Mouse (Mus musculus): ENCODE results near the gene Pgpep1. TPM values are rescaled to one million over a fixed set of nuclear protein-coding genes. Genes with fewer than 3 reads are reported as not detected.

Pgpep1 gene
- 84.2 and 87.5 TPM in 2 replicates for polyA plus RNA-seq (2015; fragmentation: Nextera tagmentation; extraction: Ambion mirVana)

DNA sequence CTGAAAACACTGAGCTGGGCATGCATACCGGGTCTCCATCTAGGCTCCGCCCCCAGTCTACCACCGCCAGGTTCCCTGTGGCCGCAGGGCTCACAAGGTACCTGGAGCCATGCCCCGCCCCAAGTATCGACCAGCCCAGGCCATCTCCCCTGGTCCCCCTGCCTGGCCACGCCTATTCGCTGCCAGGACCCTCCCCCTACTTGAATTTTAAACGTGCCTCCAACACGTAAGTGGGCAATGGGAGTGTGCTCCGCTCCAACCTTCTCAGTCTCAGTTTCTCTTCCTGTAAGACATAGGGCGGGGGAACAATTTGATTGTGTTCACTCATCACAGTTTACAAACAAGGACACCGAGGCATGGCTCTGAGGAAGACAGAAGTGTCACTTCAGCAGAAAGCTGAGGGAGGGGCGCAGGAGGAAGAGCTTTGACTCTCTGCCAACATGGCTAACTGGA lies at the start of gene Pgpep1:
Gene Pgpep1 (minus strand): TSS at position 116 of the 453 bp plus-strand sequence.
- TF ChIP-seq CTCF (IDR thresholded peaks at IDR 0.05; ENCODE audit: low read depth): no peak
- no peaks in the 10 kb centered on the region for H3K9me3 ChIP-seq (replicated peaks; ENCODE audit: low read length)
- peak within 1 kb of the TSS; percentile 72 for H3K4me2 ChIP-seq (ENCODE audit: low read length)
- WGBS: 4% methylated on average over 14 of the region's 14 CpGs
- peak within 1 kb of the TSS; percentile 80 for H3K4me3 ChIP-seq (replicated peaks; ENCODE audit: low read depth, low read length)
- no peaks in the 10 kb centered on the region for H3K27me3 ChIP-seq (ENCODE audit: insufficient read depth, low read length)
- H3K4me1 ChIP-seq (replicated peaks; ENCODE audit: insufficient read depth, low read length): peaks cover 17% of the 10 kb centered on the region
- peak within 1 kb of the TSS; percentile 95 for H3K27ac ChIP-seq
- DNase-seq (ENCODE audit: low spot score): peak; percentile 49
- H3K9ac ChIP-seq (ENCODE audit: low read depth, low read length): peak within 1 kb of the TSS; percentile 80
- peak; percentile 70 for ATAC-seq (replicated peaks; ENCODE audit: low FRiP score, low read depth)
- peaks cover 10% of the 10 kb centered on the region for H3K36me3 ChIP-seq (ENCODE audit: insufficient read depth, low read length)

DNA sequence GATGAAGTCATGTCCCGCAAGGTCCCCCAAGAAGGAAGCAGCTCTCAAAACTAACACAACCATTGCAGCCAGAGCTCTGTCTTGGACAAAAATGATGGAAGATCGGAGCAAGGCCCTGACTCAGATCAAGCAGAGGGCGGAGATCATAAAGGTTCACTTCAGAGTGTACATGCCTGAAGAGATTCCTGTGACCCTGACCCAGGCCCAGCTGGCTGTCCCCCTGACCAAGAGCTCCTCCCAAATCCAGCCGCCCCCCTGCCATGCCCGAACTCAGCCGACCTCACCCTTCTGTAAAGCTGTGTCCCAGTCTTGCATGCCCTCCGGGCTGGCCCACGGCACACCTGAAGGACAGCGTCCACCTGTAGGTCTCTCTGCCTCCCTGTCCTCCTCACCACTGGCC lies 49.6 kb upstream of the Pgpep1 start:
- DNase-seq (ENCODE audit: low spot score): no peak
- no peak overlapping the region for H3K9ac ChIP-seq (ENCODE audit: low read depth, low read length)
- no peak overlapping the region for H3K27ac ChIP-seq
- no peak for TF ChIP-seq CTCF (IDR thresholded peaks at IDR 0.05; ENCODE audit: low read depth)
- H3K4me2 ChIP-seq (ENCODE audit: low read length): no peak overlapping the region
- ATAC-seq (replicated peaks; ENCODE audit: low FRiP score, low read depth): no peak
- H3K27me3 ChIP-seq (ENCODE audit: insufficient read depth, low read length): no peaks in the 10 kb centered on the region
- no peaks in the 10 kb centered on the region for H3K36me3 ChIP-seq (ENCODE audit: insufficient read depth, low read length)
- H3K9me3 ChIP-seq (replicated peaks; ENCODE audit: low read length): no peaks in the 10 kb centered on the region
- WGBS: 93% methylated on average over 9 of the region's 9 CpGs
- no peak overlapping the region for H3K4me3 ChIP-seq (replicated peaks; ENCODE audit: low read depth, low read length)
- no peaks in the 10 kb centered on the region for H3K4me1 ChIP-seq (replicated peaks; ENCODE audit: insufficient read depth, low read length)

GRCm38 (mm10) chr8:70708281-70708680 lies 48.1 kb upstream of the Pgpep1 start:
- Histone ChIP-seq H3K9me3 (replicated peaks; ENCODE audit: low read length) (no peaks in the 10 kb centered on the region), H3K9ac (ENCODE audit: low read depth, low read length) (no peak overlapping the region), H3K4me3 (replicated peaks; ENCODE audit: low read depth, low read length) (no peak overlapping the region), H3K4me1 (replicated peaks; ENCODE audit: insufficient read depth, low read length) (no peaks in the 10 kb centered on the region), H3K27me3 (ENCODE audit: insufficient read depth, low read length) (no peaks in the 10 kb centered on the region), H3K27ac (no peak overlapping the region), H3K36me3 (ENCODE audit: insufficient read depth, low read length) (no peaks in the 10 kb centered on the region), H3K4me2 (ENCODE audit: low read length) (no peak overlapping the region)
- DNase-seq (ENCODE audit: low spot score): no peak
- no peak for TF ChIP-seq CTCF (IDR thresholded peaks at IDR 0.05; ENCODE audit: low read depth)
- no peak for ATAC-seq (replicated peaks; ENCODE audit: low FRiP score, low read depth)
- WGBS: 92% methylated on average over 14 of the region's 14 CpGs

GRCm38 (mm10) chr8:70703287-70703686 lies 43.1 kb upstream of the Pgpep1 start, which contains the start of gene Iqcn:
Gene Iqcn (plus strand): TSS chr8:70703457.
- no peak within 1 kb of the TSS for H3K4me3 ChIP-seq (replicated peaks; ENCODE audit: low read depth, low read length)
- ATAC-seq (replicated peaks; ENCODE audit: low FRiP score, low read depth): no peak

DNA sequence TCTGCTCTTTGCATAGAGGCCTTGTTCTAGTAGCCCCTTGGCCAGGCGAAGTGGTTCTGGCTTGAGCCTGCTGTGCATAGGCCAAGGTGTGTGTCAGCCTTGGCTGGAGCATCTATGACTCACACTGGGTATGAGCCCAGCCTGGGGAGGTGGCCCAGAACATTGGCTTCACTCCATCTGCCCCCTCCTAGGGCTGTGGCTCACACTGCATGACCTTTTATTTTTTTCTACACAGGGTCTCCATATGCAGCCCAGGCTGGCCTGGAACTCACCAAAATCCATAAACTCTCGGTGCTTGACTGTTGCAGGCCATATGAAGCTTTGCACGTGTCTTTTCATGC lies 42.6 kb upstream of the Pgpep1 start:
- no peak for DNase-seq (ENCODE audit: low spot score)
- Histone ChIP-seq H3K9ac (ENCODE audit: low read depth, low read length) (no peak overlapping the region), H3K27ac (0 out of 2 replicates have a peak overlapping the region, but pooled peaks have one; percentile 15), H3K36me3 (ENCODE audit: insufficient read depth, low read length) (0 out of 2 replicates have a peak, but pooled peaks cover 4% of the 10 kb centered on the region), H3K4me2 (ENCODE audit: low read length) (no peak overlapping the region), H3K4me1 (replicated peaks; ENCODE audit: insufficient read depth, low read length) (peaks cover 11% of the 10 kb centered on the region; the same call in 1 of the 2 replicates), H3K27me3 (ENCODE audit: insufficient read depth, low read length) (no peaks in the 10 kb centered on the region), H3K4me3 (replicated peaks; ENCODE audit: low read depth, low read length) (no peak overlapping the region), H3K9me3 (replicated peaks; ENCODE audit: low read length) (no peaks in the 10 kb centered on the region)
- no peak for ATAC-seq (replicated peaks; ENCODE audit: low FRiP score, low read depth)
- 78% methylated on average over 3 of the region's 3 CpGs for WGBS
- no peak for TF ChIP-seq CTCF (IDR thresholded peaks at IDR 0.05; ENCODE audit: low read depth)

More at GRCm38 (mm10) chr8:70703287-70703686, 43.1 kb upstream of the Pgpep1 start, which contains the start of gene Iqcn:
- 0 out of 2 replicates have a peak within 1 kb of the TSS, but pooled peaks have one; percentile 15 for H3K27ac ChIP-seq
- DNase-seq (ENCODE audit: low spot score): no peak
- no peak within 1 kb of the TSS for H3K9ac ChIP-seq (ENCODE audit: low read depth, low read length)
- H3K9me3 ChIP-seq (replicated peaks; ENCODE audit: low read length): no peaks in the 10 kb centered on the region
- H3K27me3 ChIP-seq (ENCODE audit: insufficient read depth, low read length): no peaks in the 10 kb centered on the region
- TF ChIP-seq CTCF (IDR thresholded peaks at IDR 0.05; ENCODE audit: low read depth): no peak
- 91% methylated on average over 3 of the region's 3 CpGs for WGBS
- 0 out of 2 replicates have a peak, but pooled peaks cover 4% of the 10 kb centered on the region for H3K36me3 ChIP-seq (ENCODE audit: insufficient read depth, low read length)
- no peak within 1 kb of the TSS for H3K4me2 ChIP-seq (ENCODE audit: low read length)
- peaks cover 7% of the 10 kb centered on the region; the same call in 1 of the 2 replicates for H3K4me1 ChIP-seq (replicated peaks; ENCODE audit: insufficient read depth, low read length)

DNA sequence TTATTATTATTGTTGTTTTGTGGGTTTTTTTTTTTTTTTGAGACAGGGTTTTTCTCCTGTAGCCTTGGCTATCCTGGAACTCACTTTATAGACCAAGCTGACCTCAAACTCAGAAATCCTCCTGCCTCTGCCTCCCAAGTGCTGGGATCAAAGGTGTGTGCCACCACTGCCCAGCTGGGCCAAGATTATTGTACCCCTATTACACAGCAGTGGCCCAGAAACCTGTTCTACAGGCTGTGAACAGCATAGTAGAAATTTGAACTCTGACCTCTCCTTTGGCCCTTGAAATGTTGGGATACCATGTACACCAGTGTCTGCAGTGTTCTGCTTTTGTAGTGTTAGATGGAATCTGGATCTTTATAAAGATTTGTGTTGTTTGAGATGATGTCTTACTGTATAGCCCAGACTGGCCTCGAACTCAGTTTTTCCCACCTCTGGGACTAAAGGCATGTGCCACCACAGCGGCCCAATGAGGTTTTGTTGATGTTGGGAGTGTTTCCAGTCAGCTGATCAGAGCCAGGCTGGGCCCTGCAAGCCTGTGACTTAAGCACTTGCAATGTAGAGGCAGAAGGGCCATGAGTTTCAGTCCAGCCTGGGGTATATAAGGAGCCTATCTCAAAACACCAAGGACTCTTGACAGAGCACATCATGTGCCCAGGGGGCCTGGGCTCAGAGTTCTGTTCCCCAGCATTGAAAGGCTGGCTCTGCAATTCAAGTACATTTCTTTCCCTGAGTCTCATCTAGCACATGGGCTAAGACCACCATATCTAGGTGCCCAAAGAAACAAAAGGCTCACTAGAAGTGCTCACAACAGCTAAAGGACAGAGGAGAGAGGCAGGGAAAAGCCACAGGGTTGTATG lies 42.0 kb upstream of the Pgpep1 start:
- Histone ChIP-seq H3K4me2 (ENCODE audit: low read length) (peak overlapping the region; percentile 66), H3K9me3 (replicated peaks; ENCODE audit: low read length) (no peaks in the 10 kb centered on the region), H3K4me1 (replicated peaks; ENCODE audit: insufficient read depth, low read length) (peaks cover 16% of the 10 kb centered on the region), H3K27me3 (ENCODE audit: insufficient read depth, low read length) (no peaks in the 10 kb centered on the region), H3K9ac (ENCODE audit: low read depth, low read length) (no peak overlapping the region), H3K27ac (0 out of 2 replicates have a peak overlapping the region, but pooled peaks have one; percentile 15), H3K36me3 (ENCODE audit: insufficient read depth, low read length) (0 out of 2 replicates have a peak, but pooled peaks cover 4% of the 10 kb centered on the region), H3K4me3 (replicated peaks; ENCODE audit: low read depth, low read length) (no peak overlapping the region)
- WGBS: 75% methylated on average over 2 of the region's 2 CpGs
- no peak for TF ChIP-seq CTCF (IDR thresholded peaks at IDR 0.05; ENCODE audit: low read depth)
- ATAC-seq (replicated peaks; ENCODE audit: low FRiP score, low read depth): no peak
- DNase-seq (ENCODE audit: low spot score): no peak
